Mouse (Mus musculus): Measurements from ENCODE around the gene Ugt1a7c. TPM values are rescaled to one million over a fixed set of nuclear protein-coding genes. Genes with fewer than 3 reads are reported as not detected.

Gene Ugt1a7c
- polyA plus RNA-seq (2014; fragmentation: Illumina TruSeq; extraction: RNeasy Lipid Tissue Mini Kit (QIAGEN cat#74804); ENCODE audit: low read depth, low replicate concordance): 22.5 TPM

DNA sequence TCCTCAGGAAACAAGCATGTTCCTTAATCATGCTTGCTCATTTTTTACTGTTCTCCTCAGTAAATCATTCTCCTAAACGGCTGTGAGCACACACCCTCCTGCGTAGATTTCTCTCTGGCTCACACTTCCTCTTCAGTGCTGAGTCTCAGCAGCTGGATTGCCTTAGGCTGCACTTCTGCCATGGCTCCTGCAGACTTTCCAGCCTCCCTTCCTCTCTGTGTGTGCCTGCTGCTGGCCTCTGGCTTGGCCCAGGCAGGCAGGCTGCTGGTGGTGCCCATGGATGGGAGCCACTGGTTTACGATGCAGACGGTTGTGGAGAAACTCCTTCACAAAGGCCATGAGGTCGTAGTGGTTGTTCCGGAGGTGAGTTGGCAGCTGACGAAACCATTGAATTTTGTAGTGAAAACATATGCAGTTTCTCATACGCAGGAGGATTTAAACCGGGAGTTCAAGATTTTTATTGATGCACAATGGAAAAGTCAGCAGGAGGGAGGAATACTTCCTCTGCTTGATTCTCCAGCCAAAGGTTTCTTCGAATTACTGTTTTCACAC lies at the start of gene Ugt1a7c:
Gene Ugt1a7c, plus strand, starts transcription at position 122 of the 552 bp plus-strand sequence.

GRCm38 (mm10) chr1:88055088-88055487 lies 39.8 kb upstream of the Ugt1a7c start, which contains the start of gene Ugt1a10:
TSS of gene Ugt1a10 (plus strand) at chr1:88055388.

DNA sequence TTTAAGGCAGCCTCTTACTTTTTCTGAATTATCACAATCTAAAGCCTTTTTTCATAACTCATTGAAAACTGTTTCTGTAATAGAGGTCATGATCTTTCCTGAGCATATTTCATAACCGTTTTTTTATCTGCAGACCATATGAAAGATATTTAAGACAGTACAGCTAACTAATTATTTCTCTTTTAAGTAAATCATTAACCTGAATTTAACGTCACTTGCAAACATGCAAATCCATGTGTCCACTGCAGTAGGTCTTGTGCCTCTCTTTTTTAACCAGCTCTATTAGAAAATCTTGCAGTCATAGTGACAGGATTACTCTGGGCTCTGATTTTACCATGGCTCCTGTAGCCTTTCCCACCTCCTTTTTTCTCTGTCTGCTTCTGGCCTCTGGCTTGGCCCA lies 24.4 kb upstream of the Ugt1a7c start, which contains the start of gene Ugt1a9:
Gene Ugt1a9, plus strand, starts transcription at position 306 of the 400 bp plus-strand sequence.

GRCm38 (mm10) chr1:88087513-88087912 lies 7.3 kb upstream of the Ugt1a7c start, which contains the start of gene Ugt1a8:
TSS of gene Ugt1a8 (plus strand) at chr1:88087813.

DNA sequence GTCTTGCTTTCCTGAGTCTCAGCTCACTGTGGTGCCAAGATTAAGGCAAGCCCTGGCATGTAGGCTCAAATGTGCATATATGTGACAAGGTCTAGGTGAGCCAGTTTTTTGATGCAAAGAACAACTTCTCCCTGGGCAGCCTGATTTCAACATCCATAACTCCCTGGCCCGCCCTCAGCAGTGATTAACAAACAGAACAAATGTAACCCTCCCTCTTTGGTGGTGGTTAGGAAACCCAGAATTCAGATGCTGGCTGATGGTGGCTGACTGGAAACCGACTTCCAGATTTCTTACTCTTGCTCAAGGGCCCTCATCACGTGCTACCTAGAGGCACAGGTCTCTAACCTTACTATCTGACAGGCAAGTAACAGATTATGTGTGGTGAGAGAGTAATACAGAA lies 8.2 kb downstream of the Ugt1a7c start, which contains the start of gene Ugt1a6b:
Gene Ugt1a6b, plus strand, starts transcription at position 234 of the 400 bp plus-strand sequence.

GRCm38 (mm10) chr1:88134457-88135011 lies 39.7 kb downstream of the Ugt1a7c start, which contains the start of gene Ugt1a6a:
TSS of gene Ugt1a6a (plus strand) at chr1:88134809.

DNA sequence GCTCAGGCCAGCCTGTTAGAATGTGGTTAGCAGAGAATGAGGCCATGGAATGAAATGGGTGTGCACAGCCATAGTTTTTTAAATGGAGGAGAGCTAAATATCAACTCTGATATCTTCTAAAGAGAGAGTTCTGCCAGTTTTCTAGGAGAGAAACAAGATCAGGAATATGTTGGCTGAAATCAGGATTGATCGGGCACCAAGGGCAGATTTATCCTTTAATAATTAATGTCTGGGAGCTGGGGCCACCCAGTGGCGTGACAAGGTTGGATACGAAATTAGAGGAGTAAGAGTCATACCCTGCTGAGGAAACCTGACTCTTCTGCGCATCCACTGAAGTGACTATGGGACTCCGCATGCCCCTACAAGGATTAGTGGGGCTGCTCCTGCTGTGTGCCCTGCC lies 70.8 kb downstream of the Ugt1a7c start, which contains the start of gene Ugt1a5:
Gene Ugt1a5, plus strand, starts transcription at position 302 of the 400 bp plus-strand sequence.

GRCm38 (mm10) chr1:88200456-88200855 lies 105.6 kb downstream of the Ugt1a7c start, which contains the start of gene Ugt1a2:
TSS of gene Ugt1a2 (plus strand) at chr1:88200601.

DNA sequence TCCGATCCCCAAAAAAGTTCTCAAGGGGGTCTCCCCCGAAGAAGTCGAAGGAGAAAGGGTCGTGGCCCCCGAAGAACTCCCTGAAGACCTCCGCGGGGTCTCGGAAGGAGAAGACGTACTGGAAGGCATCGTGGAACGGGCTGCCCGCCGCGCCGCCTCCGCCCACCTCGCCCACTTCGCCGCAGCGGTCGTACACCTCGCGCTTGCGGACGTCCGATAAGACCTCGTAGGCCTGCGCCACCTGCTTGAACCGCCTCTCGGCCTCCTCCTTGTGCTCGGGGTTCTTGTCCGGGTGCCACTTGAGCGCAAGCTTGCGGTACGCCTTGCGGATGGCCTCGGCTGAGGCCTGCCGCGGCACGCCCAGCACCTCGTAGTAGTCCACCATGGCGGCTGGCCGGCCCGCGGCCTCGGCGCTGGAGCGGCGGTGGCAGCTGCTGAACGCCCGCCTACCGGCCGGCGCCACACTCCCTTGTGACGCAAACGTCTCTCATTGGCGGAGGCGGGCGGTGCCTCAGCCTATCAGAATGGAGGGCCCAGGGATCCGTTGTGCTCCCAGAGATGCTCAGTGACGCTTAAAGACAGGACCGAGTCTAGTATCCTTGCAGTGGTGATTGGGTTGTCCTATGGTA lies 110.5 kb downstream of the Ugt1a7c start, which contains the start of gene Dnajb3:
Gene Dnajb3, minus strand, starts transcription at position 489 of the 629 bp plus-strand sequence.

GRCm38 (mm10) chr1:88211812-88212211 lies 117.0 kb downstream of the Ugt1a7c start, which contains the start of gene Ugt1a1:
TSS of gene Ugt1a1 (plus strand) at chr1:88211959.

DNA sequence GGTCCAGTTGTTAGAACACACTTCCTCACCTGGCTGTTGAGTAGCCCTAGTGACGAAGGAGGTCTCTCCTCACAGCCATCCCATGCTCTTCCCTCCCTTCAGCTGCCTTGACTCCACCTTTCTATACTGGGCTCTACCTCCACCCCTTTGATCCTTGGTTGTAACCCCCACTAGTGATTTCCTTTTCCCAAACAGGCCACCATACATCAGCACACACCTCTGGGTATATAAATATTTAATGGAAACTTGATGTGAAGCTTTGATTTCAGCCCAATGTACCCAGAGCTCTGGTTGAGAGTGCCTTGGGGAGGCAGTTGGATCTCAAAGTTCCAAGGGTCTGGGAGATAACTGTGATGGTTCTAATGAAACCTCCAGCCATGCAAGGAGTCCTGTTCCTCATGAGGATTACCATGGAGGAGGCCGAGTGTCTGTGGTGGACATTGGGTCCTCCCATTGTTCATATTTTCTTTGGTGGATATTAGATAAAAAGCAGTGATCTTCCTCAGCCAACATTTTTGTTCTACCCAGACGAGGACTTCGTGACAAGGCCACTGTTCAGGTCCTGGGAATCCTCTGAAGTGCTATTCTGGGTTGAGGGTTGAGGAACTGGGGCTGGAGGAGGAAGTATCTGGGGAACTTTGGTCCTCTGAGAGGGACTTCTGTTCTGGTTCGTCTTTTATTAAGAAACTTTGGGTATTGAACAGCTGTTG lies 132.0 kb downstream of the Ugt1a7c start, which contains the start of gene Mroh2a:
Gene Mroh2a, plus strand, starts transcription at position 317 of the 710 bp plus-strand sequence.

Other genes with a start within 250 kb of the Ugt1a7c start
- 138 TPM for gene Dgkd, start 241.8 kb upstream of the Ugt1a7c start, polyA plus RNA-seq (2014; fragmentation: Illumina TruSeq; extraction: RNeasy Lipid Tissue Mini Kit (QIAGEN cat#74804); ENCODE audit: low read depth, low replicate concordance)
- 23.4 TPM for gene Usp40, start 86.5 kb upstream of the Ugt1a7c start, polyA plus RNA-seq (2014; fragmentation: Illumina TruSeq; extraction: RNeasy Lipid Tissue Mini Kit (QIAGEN cat#74804); ENCODE audit: low read depth, low replicate concordance)
- not detected for gene Ugt1a10, start 39.7 kb upstream of the Ugt1a7c start, polyA plus RNA-seq (2014; fragmentation: Illumina TruSeq; extraction: RNeasy Lipid Tissue Mini Kit (QIAGEN cat#74804); ENCODE audit: low read depth, low replicate concordance)
- gene Ugt1a9, start 24.3 kb upstream of the Ugt1a7c start, polyA plus RNA-seq (2014; fragmentation: Illumina TruSeq; extraction: RNeasy Lipid Tissue Mini Kit (QIAGEN cat#74804); ENCODE audit: low read depth, low replicate concordance): not detected
- not detected for gene Ugt1a8, start 7.2 kb upstream of the Ugt1a7c start, polyA plus RNA-seq (2014; fragmentation: Illumina TruSeq; extraction: RNeasy Lipid Tissue Mini Kit (QIAGEN cat#74804); ENCODE audit: low read depth, low replicate concordance)
- gene Ugt1a6b, start 8.2 kb downstream of the Ugt1a7c start, polyA plus RNA-seq (2014; fragmentation: Illumina TruSeq; extraction: RNeasy Lipid Tissue Mini Kit (QIAGEN cat#74804); ENCODE audit: low read depth, low replicate concordance): 2.3 TPM
- gene Ugt1a6a, start 39.7 kb downstream of the Ugt1a7c start, polyA plus RNA-seq (2014; fragmentation: Illumina TruSeq; extraction: RNeasy Lipid Tissue Mini Kit (QIAGEN cat#74804); ENCODE audit: low read depth, low replicate concordance): 42.1 TPM
- not detected for gene Ugt1a5, start 71.0 kb downstream of the Ugt1a7c start, polyA plus RNA-seq (2014; fragmentation: Illumina TruSeq; extraction: RNeasy Lipid Tissue Mini Kit (QIAGEN cat#74804); ENCODE audit: low read depth, low replicate concordance)
- 0.14 TPM for gene Ugt1a2, start 105.5 kb downstream of the Ugt1a7c start, polyA plus RNA-seq (2014; fragmentation: Illumina TruSeq; extraction: RNeasy Lipid Tissue Mini Kit (QIAGEN cat#74804); ENCODE audit: low read depth, low replicate concordance)
- 799 TPM for gene Dnajb3, start 110.7 kb downstream of the Ugt1a7c start, polyA plus RNA-seq (2014; fragmentation: Illumina TruSeq; extraction: RNeasy Lipid Tissue Mini Kit (QIAGEN cat#74804); ENCODE audit: low read depth, low replicate concordance)
- 0.57 TPM for gene Ugt1a1, start 116.9 kb downstream of the Ugt1a7c start, polyA plus RNA-seq (2014; fragmentation: Illumina TruSeq; extraction: RNeasy Lipid Tissue Mini Kit (QIAGEN cat#74804); ENCODE audit: low read depth, low replicate concordance)
- 78.3 TPM for gene Mroh2a, start 131.9 kb downstream of the Ugt1a7c start, polyA plus RNA-seq (2014; fragmentation: Illumina TruSeq; extraction: RNeasy Lipid Tissue Mini Kit (QIAGEN cat#74804); ENCODE audit: low read depth, low replicate concordance)
- gene Hjurp, start 182.6 kb downstream of the Ugt1a7c start, polyA plus RNA-seq (2014; fragmentation: Illumina TruSeq; extraction: RNeasy Lipid Tissue Mini Kit (QIAGEN cat#74804); ENCODE audit: low read depth, low replicate concordance): 27.0 TPM
- gene Trpm8, start 182.6 kb downstream of the Ugt1a7c start, polyA plus RNA-seq (2014; fragmentation: Illumina TruSeq; extraction: RNeasy Lipid Tissue Mini Kit (QIAGEN cat#74804); ENCODE audit: low read depth, low replicate concordance): 2.1 TPM

Measured in testis, adult 10 weeks (tissue).